Comparison of ENCODE assay signal across 27 mouse cellular contexts in the genomic region with DNA sequence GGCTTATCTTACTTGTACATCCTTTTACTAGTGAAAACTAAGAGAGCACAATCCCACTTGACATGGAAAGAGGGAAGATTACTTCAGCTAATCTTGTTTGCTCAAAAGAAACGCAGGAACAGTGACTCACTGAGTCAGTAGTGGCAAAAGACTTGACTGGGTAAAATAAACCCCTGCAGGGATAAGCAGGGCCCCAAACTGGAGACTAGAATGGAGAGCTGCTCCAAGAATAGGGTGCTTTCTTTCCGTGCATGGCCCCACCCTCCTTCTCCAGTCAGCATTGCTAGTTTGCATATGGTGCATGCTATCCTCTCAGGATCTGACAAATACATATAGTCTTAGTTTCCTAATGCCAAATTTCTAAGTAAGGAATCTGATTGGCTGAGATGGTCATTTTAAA. TPM values are rescaled to one million over a fixed set of nuclear protein-coding genes. Genes with fewer than 3 reads are reported as not detected.
DNase-seq lines count a peak whose midpoint lies in the region; ATAC-seq and TF ChIP-seq lines count a peak whose summit lies in the region.
"Had no signal": no experiment of that assay in that cellular context is flagged by ENCODE, and none has a peak within 500 bp of the region (broad histone marks: within the 10 kb centered on the region; RNA-seq: fewer than 3 reads in every experiment).

No protein-coding gene starts in this region.

- TF ChIP-seq POLR2A in MEL (IDR thresholded peaks at IDR 0.05; ENCODE audit: control insufficient read depth in 1 of 2, insufficient read depth in 1 of 2, low read depth in 1 of 2, low read length in 2 of 2, poor library complexity in 1 of 2): no peak

- DNase-seq in embryonic facial prominence, embryonic 14.5 days (ENCODE audit: low spot score): peak; percentile 12
- no peak for DNase-seq in embryonic facial prominence, embryonic 10.5 days (ENCODE audit: low spot score)
- peak; percentile 26 for DNase-seq in MEL (ENCODE audit: low read depth, low spot score)
- DNase-seq in urinary bladder, postnatal 14 days (ENCODE audit: low spot score): no peak
- no peak for DNase-seq in yolk sac, embryonic 10.5 days (ENCODE audit: low spot score)
- no peak for DNase-seq in right cerebral cortex, postnatal 4 days
- DNase-seq: adrenal gland, adult 2 months; adrenal gland, postnatal 14 days; cerebellum, adult 11 months; cerebellum, adult 2 months; cerebellum, adult 9-11 months; cerebellum, postnatal 25 days; forebrain, postnatal 0 days; gastrocnemius, postnatal 25 days; heart, adult 18-20 months; heart, postnatal 10 days; heart, postnatal 4 days had no signal

- WGBS in embryonic facial prominence, embryonic 14.5 days: 18% methylated on average over 2 of the region's 2 CpGs
- WGBS in embryonic facial prominence, embryonic 10.5 days: 19% methylated on average over 2 of the region's 2 CpGs
- WGBS in stomach, embryonic 15.5 days: 34% methylated on average over 2 of the region's 2 CpGs

- H3K9me3 ChIP-seq in embryonic facial prominence, embryonic 14.5 days (ENCODE audit: control insufficient read depth, low read length): 0 out of 2 replicates have a peak, but pooled peaks cover 3% of the 10 kb centered on the region
- no peaks in the 10 kb centered on the region for H3K9me3 ChIP-seq in embryonic facial prominence, embryonic 10.5 days
- H3K9me3 ChIP-seq in MEL (replicated peaks; ENCODE audit: insufficient read depth, low read length): no peaks in the 10 kb centered on the region
- H3K9me3 ChIP-seq in stomach, embryonic 15.5 days: no peaks in the 10 kb centered on the region
- H3K9me3 ChIP-seq: embryonic facial prominence, embryonic 13.5 days; forebrain, embryonic 10.5 days; forebrain, embryonic 13.5 days; heart, embryonic 12.5 days; heart, embryonic 15.5 days had no signal

- no peak for TF ChIP-seq CTCF in MEL (IDR thresholded peaks at IDR 0.05 in 2 of 3, conservative IDR thresholded peaks at IDR 0.05 in 1 of 3; ENCODE audit: control insufficient read depth in 1 of 3, insufficient read depth in 1 of 3, low read depth in 2 of 3, low read length in 3 of 3, poor library complexity in 1 of 3, severe bottlenecking in 1 of 3)

- no peak overlapping the region for H3K9ac ChIP-seq in embryonic facial prominence, embryonic 14.5 days (ENCODE audit: low read depth, low read length)
- H3K9ac ChIP-seq in MEL (ENCODE audit: control insufficient read depth, low read depth, low read length, poor library complexity, severe bottlenecking): no peak overlapping the region
- no peak overlapping the region for H3K9ac ChIP-seq in stomach, embryonic 15.5 days
- H3K9ac ChIP-seq: embryonic facial prominence, embryonic 13.5 days; forebrain, embryonic 13.5 days; forebrain, postnatal 0 days; heart, embryonic 12.5 days; heart, embryonic 15.5 days; hindbrain, embryonic 14.5 days had no signal

- TF ChIP-seq RAD21 in MEL (IDR thresholded peaks at IDR 0.05; ENCODE audit: low read depth, low read length): no peak

- ATAC-seq in embryonic facial prominence, embryonic 14.5 days (ENCODE audit: low read depth): no peak
- peak; percentile 58; the same call in 1 of the 2 replicates for ATAC-seq in stomach, embryonic 15.5 days (ENCODE audit: insufficient read depth, low FRiP score, low read depth)
- ATAC-seq: CD4-positive, CD25-positive, alpha-beta regulatory T cell, adult 4 months; forebrain, embryonic 13.5 days; forebrain, postnatal 0 days; hindbrain, postnatal 0 days; inflammation-experienced regulatory T-cells, adult 6 months had no signal

- H3K36me3 ChIP-seq in embryonic facial prominence, embryonic 14.5 days (ENCODE audit: control insufficient read depth, insufficient read depth, low read length): no peaks in the 10 kb centered on the region
- H3K36me3 ChIP-seq in embryonic facial prominence, embryonic 10.5 days (replicated peaks): no peaks in the 10 kb centered on the region
- H3K36me3 ChIP-seq in MEL (ENCODE audit: control insufficient read depth in 1 of 2, insufficient read depth in 2 of 2, low read length in 2 of 2): no peaks in the 10 kb centered on the region
- H3K36me3 ChIP-seq in stomach, embryonic 15.5 days: no peaks in the 10 kb centered on the region
- H3K36me3 ChIP-seq: embryonic facial prominence, embryonic 13.5 days; forebrain, embryonic 10.5 days; heart, embryonic 12.5 days; heart, embryonic 15.5 days had no signal

- H3K4me1 ChIP-seq in embryonic facial prominence, embryonic 14.5 days (ENCODE audit: control insufficient read depth, insufficient read depth, low read length): no peaks in the 10 kb centered on the region
- 0 out of 2 replicates have a peak, but pooled peaks cover 3% of the 10 kb centered on the region for H3K4me1 ChIP-seq in embryonic facial prominence, embryonic 10.5 days
- no peaks in the 10 kb centered on the region for H3K4me1 ChIP-seq in MEL (ENCODE audit: control insufficient read depth in 1 of 2, insufficient read depth in 2 of 2, low read length in 2 of 2)
- no peaks in the 10 kb centered on the region; the same call in 1 of the 2 replicates for H3K4me1 ChIP-seq in stomach, embryonic 15.5 days
- H3K4me1 ChIP-seq: embryonic facial prominence, embryonic 13.5 days; forebrain, embryonic 13.5 days; heart, embryonic 12.5 days; heart, embryonic 15.5 days had no signal

- TF ChIP-seq EP300 in MEL (IDR thresholded peaks at IDR 0.05; ENCODE audit: low read depth in 1 of 2, low read length in 2 of 2): no peak

- no peak overlapping the region for H3K4me3 ChIP-seq in embryonic facial prominence, embryonic 14.5 days (ENCODE audit: low read depth, low read length)
- H3K4me3 ChIP-seq in embryonic facial prominence, embryonic 10.5 days: no peak overlapping the region
- no peak overlapping the region for H3K4me3 ChIP-seq in MEL (ENCODE audit: control insufficient read depth in 1 of 2, insufficient read depth in 1 of 2, low read depth in 2 of 2, low read length in 2 of 2)
- H3K4me3 ChIP-seq in stomach, embryonic 15.5 days (replicated peaks): no peak overlapping the region
- H3K4me3 ChIP-seq: embryonic facial prominence, embryonic 13.5 days; forebrain, embryonic 10.5 days; forebrain, embryonic 13.5 days; heart, embryonic 12.5 days; heart, embryonic 15.5 days had no signal

- no peak overlapping the region for H3K27ac ChIP-seq in embryonic facial prominence, embryonic 14.5 days (replicated peaks; ENCODE audit: low read depth, low read length)
- H3K27ac ChIP-seq in embryonic facial prominence, embryonic 10.5 days (replicated peaks): no peak overlapping the region
- no peak overlapping the region for H3K27ac ChIP-seq in MEL (ENCODE audit: control insufficient read depth, low read depth, low read length)
- H3K27ac ChIP-seq in stomach, embryonic 15.5 days: no peak overlapping the region
- H3K27ac ChIP-seq: embryonic facial prominence, embryonic 13.5 days; forebrain, embryonic 10.5 days; forebrain, embryonic 13.5 days; heart, embryonic 15.5 days; hindbrain, embryonic 14.5 days; hindbrain, postnatal 0 days had no signal

- H3K79me2 ChIP-seq in MEL (ENCODE audit: control insufficient read depth, insufficient read depth, low read length, poor library complexity): no peaks in the 10 kb centered on the region

- H3K4me2 ChIP-seq in embryonic facial prominence, embryonic 14.5 days (ENCODE audit: low read depth, low read length): no peak overlapping the region
- H3K4me2 ChIP-seq in stomach, embryonic 15.5 days: no peak overlapping the region
- H3K4me2 ChIP-seq: embryonic facial prominence, embryonic 13.5 days; forebrain, embryonic 13.5 days; heart, embryonic 12.5 days; heart, embryonic 15.5 days; hindbrain, embryonic 14.5 days had no signal

- no peaks in the 10 kb centered on the region for H3K27me3 ChIP-seq in embryonic facial prominence, embryonic 14.5 days (replicated peaks; ENCODE audit: control insufficient read depth, insufficient read depth, low read length)
- no peaks in the 10 kb centered on the region for H3K27me3 ChIP-seq in embryonic facial prominence, embryonic 10.5 days (replicated peaks; ENCODE audit: low read depth, poor library complexity, severe bottlenecking)
- H3K27me3 ChIP-seq in MEL (ENCODE audit: control insufficient read depth in 1 of 2, insufficient read depth in 2 of 2, low read length in 2 of 2): peaks cover 12 to 23% of the 10 kb centered on the region in 2 experiments
- H3K27me3 ChIP-seq in stomach, embryonic 15.5 days (replicated peaks): no peaks in the 10 kb centered on the region
- H3K27me3 ChIP-seq: embryonic facial prominence, embryonic 13.5 days; forebrain, embryonic 13.5 days; heart, embryonic 12.5 days; heart, embryonic 15.5 days had no signal

TF ChIP-seq in MEL, 35 proteins besides CTCF, POLR2A, EP300 and RAD21 (continues in another document):
- TF ChIP-seq RCOR1 (IDR thresholded peaks at IDR 0.05; ENCODE audit: low read depth, low read length): no peak
- TF ChIP-seq SIN3A (IDR thresholded peaks at IDR 0.05; ENCODE audit: low read length): no peak
- no peak for TF ChIP-seq CHD2 (IDR thresholded peaks at IDR 0.05; ENCODE audit: low read length)
- TF ChIP-seq ELF1 (IDR thresholded peaks at IDR 0.05; ENCODE audit: low read depth, low read length): no peak
- no peak for TF ChIP-seq MAX (IDR thresholded peaks at IDR 0.05; ENCODE audit: low read length)
- no peak for TF ChIP-seq NRF1 (IDR thresholded peaks at IDR 0.05; ENCODE audit: insufficient read depth, low read depth, low read length, poor library complexity, severe bottlenecking)
- TF ChIP-seq MAFK (IDR thresholded peaks at IDR 0.05; ENCODE audit: borderline replicate concordance, low read depth, low read length): no peak
- TF ChIP-seq GATA1 (IDR thresholded peaks at IDR 0.05; ENCODE audit: low read depth, low read length): no peak
- TF ChIP-seq USF2 (IDR thresholded peaks at IDR 0.05; ENCODE audit: borderline replicate concordance in 1 of 2, insufficient read depth in 1 of 2, low read depth in 1 of 2, low read length in 2 of 2): no peak
- TF ChIP-seq HCFC1 (IDR thresholded peaks at IDR 0.05; ENCODE audit: low read depth, low read length): no peak
- no peak for TF ChIP-seq UBTF (IDR thresholded peaks at IDR 0.05; ENCODE audit: borderline replicate concordance, insufficient read depth, low read depth, low read length)
- TF ChIP-seq E2F4 (IDR thresholded peaks at IDR 0.05; ENCODE audit: borderline replicate concordance, low read depth, low read length): no peak
- no peak for TF ChIP-seq TCF12 (IDR thresholded peaks at IDR 0.05; ENCODE audit: low read depth, low read length)
- TF ChIP-seq MXI1 (IDR thresholded peaks at IDR 0.05; ENCODE audit: low read depth, low read length): no peak
- TF ChIP-seq MYB (IDR thresholded peaks at IDR 0.05; ENCODE audit: low read depth, low read length): no peak

RNA-seq across cellular contexts. Expression of a gene that starts 8.4 kb away (rescaled TPM):
- 21.7 and 25.8 TPM in 2 replicates for polyA plus RNA-seq in embryonic facial prominence, embryonic 14.5 days (2014; fragmentation: Nextera tagmentation; extraction: Ambion mirVana)
- polyA plus RNA-seq in embryonic facial prominence, embryonic 10.5 days (2016; fragmentation: Nextera tagmentation; extraction: Ambion mirVana): 20.8 and 21.6 TPM in 2 replicates
- 1.5 and 3.3 TPM in 2 replicates for total RNA-seq in MEL (2012; rRNA removed)
- 1 to 10 TPM in 1 of 2 experiments, not detected in 1; 6.0 TPM for polyA plus RNA-seq in MEL (2012; ENCODE audit: insufficient read depth in 1 of 2, insufficient read length in 2 of 2, low read depth in 1 of 2, low replicate concordance in 2 of 2, missing spikeins in 1 of 2)
- 13.2 and 14.7 TPM in 2 replicates for polyA plus RNA-seq in stomach, embryonic 15.5 days (2015; fragmentation: Nextera tagmentation; extraction: Ambion mirVana)

Comparison
In these comparisons a context has a peak if more than half of its experiments do, and no peak if none do; other contexts are left out.
1. DNase-seq: peak in embryonic facial prominence, embryonic 14.5 days (single experiment) and MEL (single experiment); none in embryonic facial prominence, embryonic 10.5 days (single experiment), urinary bladder, postnatal 14 days (single experiment), yolk sac, embryonic 10.5 days (single experiment) and right cerebral cortex, postnatal 4 days (single experiment).